Mouse (Mus musculus): ENCODE measurements at regions not wholly inside any gene's neighbourhood (a gene's known extent, or its start where the extent isn't known, plus 50 kb on each side); places are given as distances from the start of the nearest gene placed in this dataset.

DNA sequence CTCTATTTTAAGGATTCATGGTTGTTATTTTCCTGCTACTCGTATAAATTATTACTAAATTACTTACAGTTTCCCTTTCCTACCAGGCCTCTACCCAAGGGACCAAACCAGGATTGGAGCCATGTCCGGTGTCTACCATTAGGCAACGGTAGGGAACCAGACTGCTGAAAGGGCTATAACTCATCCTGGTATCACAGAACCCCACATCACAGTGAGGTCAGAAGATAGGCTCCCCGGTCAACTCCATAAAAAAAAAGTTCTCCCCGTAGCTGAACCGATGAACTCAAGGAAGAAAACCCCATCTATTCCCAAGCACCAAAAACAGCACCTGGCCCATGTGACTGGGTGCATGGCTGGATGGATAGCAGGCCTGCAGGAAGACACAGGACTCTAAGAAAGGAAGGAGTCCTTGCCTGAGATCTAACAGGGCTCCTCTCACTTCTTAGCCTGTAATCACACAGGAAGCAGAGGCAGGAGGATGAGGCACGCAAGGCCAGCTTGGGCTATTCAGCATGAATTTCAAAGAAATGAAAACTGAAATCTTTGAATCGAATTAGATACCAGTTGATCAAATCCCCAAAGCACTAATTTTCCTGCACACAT is 150.6 kb upstream of the Smim15 start:
- Histone ChIP-seq H3K27ac (ENCODE audit: low read length) (no peak overlapping the region), H3K9ac (replicated peaks; ENCODE audit: low read depth, low read length) (no peak overlapping the region), H3K4me2 (ENCODE audit: low read length) (no peak overlapping the region), H3K27me3 (replicated peaks; ENCODE audit: control insufficient read depth, insufficient read depth, low read length) (no peaks in the 10 kb centered on the region; the same call in 1 of the 2 replicates), H3K36me3 (ENCODE audit: control insufficient read depth, insufficient read depth) (no peaks in the 10 kb centered on the region), H3K4me1 (replicated peaks; ENCODE audit: control insufficient read depth, insufficient read depth, low read length) (peaks cover 8% of the 10 kb centered on the region), H3K4me3 (replicated peaks; ENCODE audit: low read length) (no peak overlapping the region), H3K9me3 (ENCODE audit: control insufficient read depth, low read length) (no peaks in the 10 kb centered on the region)
- no peak for ATAC-seq
- WGBS: 95% methylated on average over 8 of the region's 8 CpGs

DNA sequence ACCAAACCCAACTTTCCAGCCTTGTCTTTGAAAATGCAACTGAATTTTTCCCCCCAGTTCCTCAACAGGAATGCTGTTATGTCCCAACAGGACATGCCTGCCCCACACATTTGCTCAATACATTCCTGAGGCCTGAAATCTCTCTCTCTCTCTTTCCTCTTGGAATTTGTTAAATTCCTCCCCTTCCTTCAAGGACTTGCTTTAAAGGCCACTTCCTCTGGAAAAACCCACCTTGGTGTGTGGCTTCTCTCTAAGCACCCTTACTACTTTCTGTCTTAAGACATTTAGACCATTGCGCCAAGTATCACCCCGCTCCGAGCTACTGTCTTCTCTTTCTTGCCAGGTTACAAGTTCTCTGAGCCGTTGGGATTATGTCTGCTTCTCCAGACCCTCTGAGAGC is 151.2 kb upstream of the Smim15 start:
- Histone ChIP-seq H3K9ac (replicated peaks; ENCODE audit: low read depth, low read length) (no peak overlapping the region), H3K4me1 (replicated peaks; ENCODE audit: control insufficient read depth, insufficient read depth, low read length) (peaks cover 8% of the 10 kb centered on the region), H3K9me3 (ENCODE audit: control insufficient read depth, low read length) (no peaks in the 10 kb centered on the region), H3K36me3 (ENCODE audit: control insufficient read depth, insufficient read depth) (no peaks in the 10 kb centered on the region), H3K27me3 (replicated peaks; ENCODE audit: control insufficient read depth, insufficient read depth, low read length) (no peaks in the 10 kb centered on the region; the same call in 1 of the 2 replicates), H3K4me3 (replicated peaks; ENCODE audit: low read length) (no peak overlapping the region), H3K27ac (ENCODE audit: low read length) (no peak overlapping the region), H3K4me2 (ENCODE audit: low read length) (no peak overlapping the region)
- WGBS: 89% methylated on average over 4 of the region's 4 CpGs
- no peak for ATAC-seq

- H3K4me1 ChIP-seq (replicated peaks; ENCODE audit: control insufficient read depth, insufficient read depth, low read length): peaks cover 14% of the 10 kb centered on the region
- no peak overlapping the region for H3K9ac ChIP-seq (replicated peaks; ENCODE audit: low read depth, low read length)
- 9% methylated on average over 11 of the region's 11 CpGs for WGBS
- no peaks in the 10 kb centered on the region for H3K9me3 ChIP-seq (ENCODE audit: control insufficient read depth, low read length)
- peak overlapping the region; percentile 91 for H3K4me2 ChIP-seq (ENCODE audit: low read length)
- H3K27me3 ChIP-seq (replicated peaks; ENCODE audit: control insufficient read depth, insufficient read depth, low read length): no peaks in the 10 kb centered on the region; the same call in 1 of the 2 replicates
- peak overlapping the region; percentile 95 for H3K4me3 ChIP-seq (replicated peaks; ENCODE audit: low read length)
- ATAC-seq: no peak
- H3K27ac ChIP-seq (ENCODE audit: low read length): no peak overlapping the region
- no peaks in the 10 kb centered on the region for H3K36me3 ChIP-seq (ENCODE audit: control insufficient read depth, insufficient read depth)
These were observed 152.3 kb upstream of the Smim15 start for GRCm38 (mm10) chr13:107891946-107892345.

DNA sequence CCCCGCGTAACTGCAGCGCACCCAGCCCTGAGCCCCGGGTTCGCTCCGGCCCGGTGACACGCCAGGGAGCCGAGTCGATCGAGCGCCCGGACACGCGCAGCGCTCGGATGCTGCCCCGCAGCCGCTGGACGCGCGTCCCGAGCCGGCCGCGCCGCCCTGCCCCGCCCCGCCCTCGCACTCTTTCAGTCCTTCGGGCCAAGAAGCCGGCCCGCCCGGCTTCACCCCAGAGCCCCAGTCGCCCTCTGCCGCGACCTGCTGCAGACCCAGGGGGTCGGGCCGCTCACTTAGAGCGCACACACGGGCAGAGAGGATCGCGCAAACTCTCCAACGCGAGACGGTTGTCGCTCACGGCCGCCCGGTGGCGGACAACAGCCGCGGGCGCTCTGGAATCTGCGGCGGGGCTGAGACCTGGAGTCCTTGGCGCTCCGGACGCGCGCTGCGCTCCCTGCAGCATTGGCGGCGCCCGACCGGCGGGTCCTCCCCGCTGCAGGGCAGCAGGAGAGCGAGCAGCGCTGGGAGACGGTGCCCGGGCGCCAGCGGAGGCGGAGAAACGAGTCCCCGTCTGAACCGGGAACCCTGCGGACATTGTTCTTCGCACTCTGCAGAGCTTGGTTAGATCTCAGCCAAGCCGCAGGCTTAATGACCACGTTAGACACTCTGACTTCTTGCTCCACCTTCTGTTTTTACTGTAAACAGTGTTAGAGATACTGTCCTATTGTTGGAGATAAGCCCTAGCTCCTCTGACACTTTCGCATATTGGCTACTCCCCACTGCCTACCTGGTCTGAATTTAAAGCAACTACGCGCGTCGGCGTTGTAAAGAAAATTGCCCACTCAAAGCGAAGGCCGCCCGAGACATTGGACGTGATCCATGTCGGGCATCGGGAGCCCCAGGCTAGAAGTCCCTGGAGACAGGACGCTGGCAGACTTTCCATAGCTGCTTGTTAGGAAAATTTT is 153.1 kb upstream of the Smim15 start:
- under 1% methylated on average over 93 of the region's 95 CpGs for whole genome bisulfite sequencing
- peak overlapping the region; percentile 94 for H3K9ac ChIP-seq (replicated peaks; ENCODE audit: low read depth, low read length)
- H3K27me3 ChIP-seq (replicated peaks; ENCODE audit: control insufficient read depth, insufficient read depth, low read length): no peaks in the 10 kb centered on the region; the same call in 1 of the 2 replicates
- peak overlapping the region; percentile 99 for H3K27ac ChIP-seq (ENCODE audit: low read length)
- peak overlapping the region; percentile 95 for H3K4me3 ChIP-seq (replicated peaks; ENCODE audit: low read length)
- H3K4me1 ChIP-seq (replicated peaks; ENCODE audit: control insufficient read depth, insufficient read depth, low read length): peaks cover 15% of the 10 kb centered on the region
- H3K4me2 ChIP-seq (ENCODE audit: low read length): peak overlapping the region; percentile 91
- no peaks in the 10 kb centered on the region for H3K9me3 ChIP-seq (ENCODE audit: control insufficient read depth, low read length)
- no peaks in the 10 kb centered on the region for H3K36me3 ChIP-seq (ENCODE audit: control insufficient read depth, insufficient read depth)
- peak; percentile 2 for ATAC-seq

DNA sequence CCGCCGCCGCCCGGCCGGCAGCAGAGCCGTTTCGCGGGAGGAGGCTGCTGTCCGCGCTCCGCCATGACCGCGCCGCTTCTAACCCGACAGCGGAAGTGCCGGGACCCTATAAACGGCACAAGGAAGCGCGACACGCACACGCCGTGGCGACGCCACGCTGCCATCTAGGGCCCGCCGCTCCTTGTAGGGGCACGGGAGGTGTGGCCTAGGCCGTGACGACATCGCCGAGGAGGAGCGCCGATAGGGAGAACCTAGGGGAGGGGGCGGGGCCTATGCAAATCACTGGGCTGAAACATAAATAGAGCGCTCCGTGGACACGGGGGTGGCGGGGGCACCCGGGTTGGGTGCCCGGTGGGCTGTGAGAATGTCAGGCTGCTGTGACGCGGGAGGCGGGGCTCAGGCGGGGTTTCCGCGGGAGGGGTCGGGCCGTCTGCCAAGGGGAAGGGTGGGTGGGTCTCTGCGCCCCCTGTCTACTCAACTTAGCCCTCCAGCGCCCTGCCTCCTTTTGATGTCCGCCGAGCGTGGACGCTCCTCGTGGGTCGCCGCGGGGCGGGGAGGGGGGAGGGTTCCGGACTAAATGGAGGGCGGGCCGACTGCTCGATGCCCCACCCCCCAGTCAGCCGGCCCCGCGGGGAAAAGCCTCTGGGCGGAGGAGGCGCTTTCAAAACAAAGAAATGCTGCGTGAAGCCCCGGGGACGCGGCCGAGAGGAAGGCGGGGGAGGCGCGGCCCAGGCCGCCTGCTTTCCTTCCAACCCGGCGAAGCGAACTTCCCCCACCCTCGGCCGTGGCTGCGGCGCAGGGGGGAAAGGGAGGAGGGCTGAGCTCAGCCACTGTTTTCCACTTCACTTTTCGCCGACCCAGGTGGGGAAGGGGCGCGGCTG is 154.0 kb upstream of the Smim15 start:
- Histone ChIP-seq H3K36me3 (ENCODE audit: control insufficient read depth, insufficient read depth) (no peaks in the 10 kb centered on the region), H3K27me3 (replicated peaks; ENCODE audit: control insufficient read depth, insufficient read depth, low read length) (no peaks in the 10 kb centered on the region; the same call in 1 of the 2 replicates), H3K9ac (replicated peaks; ENCODE audit: low read depth, low read length) (peak overlapping the region; percentile 94), H3K4me2 (ENCODE audit: low read length) (peak overlapping the region; percentile 91), H3K9me3 (ENCODE audit: control insufficient read depth, low read length) (no peaks in the 10 kb centered on the region), H3K4me1 (replicated peaks; ENCODE audit: control insufficient read depth, insufficient read depth, low read length) (peaks cover 15% of the 10 kb centered on the region), H3K4me3 (replicated peaks; ENCODE audit: low read length) (peak overlapping the region; percentile 95), H3K27ac (ENCODE audit: low read length) (peak overlapping the region; percentile 99)
- ATAC-seq: peak; percentile 96
- WGBS: under 1% methylated on average over 64 of the region's 90 CpGs

- Histone ChIP-seq H3K4me3 (replicated peaks; ENCODE audit: low read length) (peak overlapping the region; percentile 95), H3K4me1 (replicated peaks; ENCODE audit: control insufficient read depth, insufficient read depth, low read length) (peaks cover 21% of the 10 kb centered on the region), H3K4me2 (ENCODE audit: low read length) (peak overlapping the region; percentile 40), H3K27ac (ENCODE audit: low read length) (peak overlapping the region; percentile 93), H3K9ac (replicated peaks; ENCODE audit: low read depth, low read length) (peak overlapping the region; percentile 88), H3K9me3 (ENCODE audit: control insufficient read depth, low read length) (no peaks in the 10 kb centered on the region), H3K36me3 (ENCODE audit: control insufficient read depth, insufficient read depth) (no peaks in the 10 kb centered on the region), H3K27me3 (replicated peaks; ENCODE audit: control insufficient read depth, insufficient read depth, low read length) (no peaks in the 10 kb centered on the region; the same call in 1 of the 2 replicates)
- 0% methylated on average over 10 of the region's 66 CpGs for whole genome bisulfite sequencing
- no peak for ATAC-seq
These were observed 154.7 kb upstream of the Smim15 start for GRCm38 (mm10) chr13:107889588-107889984.

DNA sequence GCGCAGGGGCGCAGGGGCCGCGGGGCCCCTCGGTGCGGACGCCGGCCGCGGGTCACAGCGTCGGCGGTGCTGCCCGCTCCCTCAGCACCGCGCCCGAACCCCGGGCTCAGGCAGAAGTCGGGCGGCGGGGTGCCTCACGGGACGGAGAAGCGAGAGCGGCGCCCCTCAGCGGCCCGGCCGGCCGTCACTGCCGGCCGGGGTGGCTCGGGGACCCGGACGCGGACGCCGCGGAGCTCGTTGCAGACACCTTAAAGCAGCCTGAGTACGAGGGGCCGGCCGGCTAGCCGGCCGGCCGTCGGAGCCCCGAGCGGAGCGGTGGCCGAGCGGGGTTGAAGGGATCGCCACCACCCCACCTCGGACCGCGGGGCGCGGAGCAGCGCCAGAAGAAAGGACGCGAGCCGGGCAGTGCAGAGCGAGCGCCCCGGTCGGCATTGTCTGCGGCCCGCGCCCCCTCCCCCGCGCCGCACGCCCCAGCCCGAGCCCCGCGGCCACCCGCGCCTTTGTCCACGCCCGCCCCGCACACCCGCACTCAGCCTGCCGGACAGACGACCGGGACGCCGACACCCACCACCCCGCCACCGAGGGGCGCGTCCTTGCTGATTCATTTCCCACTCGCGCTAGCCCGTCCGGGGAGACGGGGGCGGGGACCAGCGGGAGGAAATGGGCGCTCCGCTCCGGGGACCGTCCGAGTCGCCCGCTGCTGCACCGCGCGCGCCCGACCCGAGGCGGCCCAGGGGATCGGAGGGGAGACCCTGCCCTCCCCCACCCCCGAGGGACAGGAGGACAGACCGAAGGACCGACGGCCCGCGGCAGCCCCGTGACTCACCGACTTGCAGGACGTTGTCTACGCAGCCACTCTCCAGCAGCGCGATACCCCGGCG is 155.4 kb upstream of the Smim15 start:
- Histone ChIP-seq H3K9ac (replicated peaks; ENCODE audit: low read depth, low read length) (peak overlapping the region; percentile 88), H3K36me3 (ENCODE audit: control insufficient read depth, insufficient read depth) (no peaks in the 10 kb centered on the region), H3K4me1 (replicated peaks; ENCODE audit: control insufficient read depth, insufficient read depth, low read length) (peaks cover 28% of the 10 kb centered on the region), H3K4me3 (replicated peaks; ENCODE audit: low read length) (peak overlapping the region; percentile 95), H3K27ac (ENCODE audit: low read length) (peak overlapping the region; percentile 93), H3K9me3 (ENCODE audit: control insufficient read depth, low read length) (no peaks in the 10 kb centered on the region), H3K27me3 (replicated peaks; ENCODE audit: control insufficient read depth, insufficient read depth, low read length) (no peaks in the 10 kb centered on the region), H3K4me2 (ENCODE audit: low read length) (peak overlapping the region; percentile 77)
- under 1% methylated on average over 99 of the region's 127 CpGs for WGBS
- ATAC-seq: no peak

GRCm38 (mm10) chr13:107888231-107888555 is 156.1 kb upstream of the Smim15 start:
- Histone ChIP-seq H3K4me2 (ENCODE audit: low read length) (peak overlapping the region; percentile 77), H3K9ac (replicated peaks; ENCODE audit: low read depth, low read length) (peak overlapping the region; percentile 88), H3K9me3 (ENCODE audit: control insufficient read depth, low read length) (no peaks in the 10 kb centered on the region), H3K27me3 (replicated peaks; ENCODE audit: control insufficient read depth, insufficient read depth, low read length) (no peaks in the 10 kb centered on the region), H3K4me1 (replicated peaks; ENCODE audit: control insufficient read depth, insufficient read depth, low read length) (peaks cover 28% of the 10 kb centered on the region), H3K27ac (ENCODE audit: low read length) (peak overlapping the region; percentile 93), H3K4me3 (replicated peaks; ENCODE audit: low read length) (peak overlapping the region; percentile 95), H3K36me3 (ENCODE audit: control insufficient read depth, insufficient read depth) (no peaks in the 10 kb centered on the region)
- ATAC-seq: no peak
- WGBS: 0% methylated on average over 9 of the region's 9 CpGs
